Mouse (Mus musculus): ENCODE results near the gene Olfm3.

GRCm38 (mm10) chr3:115064901-115065300 is 161.0 kb downstream of the Olfm3 start:
- TF ChIP-seq GATA1 (IDR thresholded peaks at IDR 0.05; ENCODE audit: borderline replicate concordance, low read length) (no peak), FLI1 (IDR thresholded peaks at IDR 0.05; ENCODE audit: low read length) (no peak)
